Mouse (Mus musculus) gonadal fat pad, adult 2 months (tissue): ENCODE results near the gene Abhd2. TPM values are rescaled to one million over a fixed set of nuclear protein-coding genes. Genes with fewer than 3 reads are reported as not detected.

Source experiments
- polyA plus RNA-seq: library from polyadenylated mRNA; depleted of rRNA; stranded (reverse); fragments of >200 nt; gene quantifications from 2 replicates; pipeline ENCODE4 v1.2.3, GENCODE M21; 2012; rRNA removed

Gene Abhd2
- polyA plus RNA-seq, 1 experiment: 183 TPM

Other genes starting within 250 kb of the Abhd2 start
- gene Acan, start 219.7 kb upstream of the Abhd2 start, polyA plus RNA-seq: 0.09 and 0.12 TPM in 2 replicates
- gene Hapln3, start 142.2 kb upstream of the Abhd2 start, polyA plus RNA-seq: 1.4 and 2.0 TPM in 2 replicates
- gene Mfge8, start 124.1 kb upstream of the Abhd2 start, polyA plus RNA-seq: 3,925 and 6,021 TPM in 2 replicates
- gene Rlbp1, start 113.8 kb downstream of the Abhd2 start, polyA plus RNA-seq: 0.11 TPM in 1 of 2 replicates, not detected in the other
- gene Fanci, start 118.7 kb downstream of the Abhd2 start, polyA plus RNA-seq: 0.28 and 0.34 TPM in 2 replicates
- 40.7 and 50.3 TPM in 2 replicates for gene Polg, start 193.2 kb downstream of the Abhd2 start, polyA plus RNA-seq